In genomic region chr5:23511456-23511855, GRCm38 (mm10) we compare ENCODE assay signal across 15 mouse cellular contexts.
"Had no signal": no experiment of that assay in that cellular context is flagged by ENCODE, and none has a peak within 500 bp of the region (broad histone marks: within the 10 kb centered on the region; RNA-seq: fewer than 3 reads in every experiment).

No protein-coding gene starts in this region.

- H3K27me3 ChIP-seq: neural tube, embryonic 12.5 days; neural tube, embryonic 13.5 days; neural tube, embryonic 15.5 days; stomach, embryonic 15.5 days had no signal

- H3K4me2 ChIP-seq: neural tube, embryonic 12.5 days; neural tube, embryonic 13.5 days; neural tube, embryonic 15.5 days; stomach, embryonic 15.5 days had no signal

- H3K9ac ChIP-seq: neural tube, embryonic 12.5 days; neural tube, embryonic 13.5 days; neural tube, embryonic 15.5 days; stomach, embryonic 15.5 days had no signal

- H3K4me1 ChIP-seq: neural tube, embryonic 13.5 days; neural tube, embryonic 15.5 days; stomach, embryonic 15.5 days had no signal

- H3K4me3 ChIP-seq: neural tube, embryonic 12.5 days; neural tube, embryonic 13.5 days; neural tube, embryonic 15.5 days; stomach, embryonic 15.5 days had no signal

- DNase-seq: retina, postnatal 1 day; right cerebral cortex, adult 18-20 months; right cerebral cortex, postnatal 14 days; right cerebral cortex, postnatal 25 days; right cerebral cortex, postnatal 4 days; spleen, adult 18-20 months; thymus, adult 18-20 months; thymus, adult 2 months; thymus, postnatal 14 days; thymus, postnatal 25 days; thymus, postnatal 36 days had no signal

- H3K27ac ChIP-seq: neural tube, embryonic 12.5 days; neural tube, embryonic 13.5 days; neural tube, embryonic 15.5 days; stomach, embryonic 15.5 days had no signal

- H3K9me3 ChIP-seq: neural tube, embryonic 12.5 days; neural tube, embryonic 13.5 days; neural tube, embryonic 15.5 days; stomach, embryonic 15.5 days had no signal
